Mouse (Mus musculus): ENCODE results near the gene Arg1. TPM values are rescaled to one million over a fixed set of nuclear protein-coding genes. Genes with fewer than 3 reads are reported as not detected.

Gene Arg1
- polyA plus RNA-seq, 1 experiment from 2014 or later, result 8.4 TPM

GRCm38 (mm10) chr10:24961112-24961511 is 33.8 kb upstream of the Arg1 start:
- Histone ChIP-seq H3K4me3 (ENCODE audit: low read depth, low read length) (no peak overlapping the region), H3K9me3 (ENCODE audit: low read length) (no peaks in the 10 kb centered on the region), H3K4me1 (ENCODE audit: insufficient read depth, low read depth, low read length) (peaks cover 5% of the 10 kb centered on the region; the same call in 1 of the 2 replicates), H3K27me3 (replicated peaks; ENCODE audit: insufficient read depth, low read length) (no peaks in the 10 kb centered on the region), H3K27ac (ENCODE audit: low read length) (no peak overlapping the region), H3K36me3 (ENCODE audit: insufficient read depth, low read length) (no peaks in the 10 kb centered on the region), H3K9ac (replicated peaks; ENCODE audit: low read depth) (no peak overlapping the region), H3K4me2 (replicated peaks; ENCODE audit: low read depth, low read length) (no peak overlapping the region)
- WGBS, result 38% methylated on average over 2 of the region's 2 CpGs
- TF ChIP-seq CTCF (IDR thresholded peaks at IDR 0.05) (peak; percentile 61), EP300 (IDR thresholded peaks at IDR 0.05) (no peak)
- ATAC-seq (peak; percentile 32; the same call in 1 of the 2 replicates), DNase-seq (ENCODE audit: low spot score) (peak; percentile 72)

GRCm38 (mm10) chr10:24959043-24959916 is 32.0 kb upstream of the Arg1 start:
- TF ChIP-seq EP300 (IDR thresholded peaks at IDR 0.05) (no peak), CTCF (IDR thresholded peaks at IDR 0.05) (no peak)
- ATAC-seq (peak; percentile 66), DNase-seq (ENCODE audit: low spot score) (peak; percentile 59)
- peaks cover 5% of the 10 kb centered on the region; the same call in 1 of the 2 replicates for H3K4me1 ChIP-seq (ENCODE audit: insufficient read depth, low read depth, low read length)
- H3K36me3 ChIP-seq (ENCODE audit: insufficient read depth, low read length), result no peaks in the 10 kb centered on the region
- H3K4me3 ChIP-seq (ENCODE audit: low read depth, low read length), result peak overlapping the region; percentile 10; the same call in 1 of the 2 replicates
- no peak overlapping the region for H3K9ac ChIP-seq (replicated peaks; ENCODE audit: low read depth)
- WGBS, result 26% methylated on average over 15 of the region's 15 CpGs
- H3K4me2 ChIP-seq (replicated peaks; ENCODE audit: low read depth, low read length), result peak overlapping the region; percentile 40
- H3K27ac ChIP-seq (ENCODE audit: low read length), result peak overlapping the region; percentile 72
- H3K9me3 ChIP-seq (ENCODE audit: low read length), result no peaks in the 10 kb centered on the region
- H3K27me3 ChIP-seq (replicated peaks; ENCODE audit: insufficient read depth, low read length), result no peaks in the 10 kb centered on the region

GRCm38 (mm10) chr10:24958280-24959042 is 31.2 kb upstream of the Arg1 start:
- Histone ChIP-seq H3K4me2 (replicated peaks; ENCODE audit: low read depth, low read length) (peak overlapping the region; percentile 40; the same call in 1 of the 2 replicates), H3K9me3 (ENCODE audit: low read length) (no peaks in the 10 kb centered on the region), H3K9ac (replicated peaks; ENCODE audit: low read depth) (no peak overlapping the region), H3K4me3 (ENCODE audit: low read depth, low read length) (peak overlapping the region; percentile 10; the same call in 1 of the 2 replicates), H3K4me1 (ENCODE audit: insufficient read depth, low read depth, low read length) (peaks cover 5% of the 10 kb centered on the region; the same call in 1 of the 2 replicates), H3K27me3 (replicated peaks; ENCODE audit: insufficient read depth, low read length) (no peaks in the 10 kb centered on the region), H3K36me3 (ENCODE audit: insufficient read depth, low read length) (no peaks in the 10 kb centered on the region), H3K27ac (ENCODE audit: low read length) (peak overlapping the region; percentile 72)
- TF ChIP-seq CTCF (IDR thresholded peaks at IDR 0.05) (no peak), EP300 (IDR thresholded peaks at IDR 0.05) (no peak)
- WGBS, result 18% methylated on average over 15 of the region's 15 CpGs
- DNase-seq (ENCODE audit: low spot score), result peak; percentile 45
- peak; percentile 65 for ATAC-seq

- no peak overlapping the region for H3K4me3 ChIP-seq (ENCODE audit: low read depth, low read length)
These were observed 26.6 kb upstream of the Arg1 start for GRCm38 (mm10) chr10:24953876-24954275.

GRCm38 (mm10) chr10:24952549-24952948 is 25.3 kb upstream of the Arg1 start:
- H3K36me3 ChIP-seq (ENCODE audit: insufficient read depth, low read length), result no peaks in the 10 kb centered on the region
- H3K9ac ChIP-seq (replicated peaks; ENCODE audit: low read depth), result no peak overlapping the region
- TF ChIP-seq CTCF (IDR thresholded peaks at IDR 0.05) (no peak), EP300 (IDR thresholded peaks at IDR 0.05) (no peak)
- ATAC-seq, result no peak
- no peak overlapping the region for H3K4me2 ChIP-seq (replicated peaks; ENCODE audit: low read depth, low read length)
- DNase-seq (ENCODE audit: low spot score), result no peak
- no peak overlapping the region for H3K27ac ChIP-seq (ENCODE audit: low read length)
- H3K9me3 ChIP-seq (ENCODE audit: low read length), result no peaks in the 10 kb centered on the region
- H3K27me3 ChIP-seq (replicated peaks; ENCODE audit: insufficient read depth, low read length), result no peaks in the 10 kb centered on the region
- 45% methylated on average over 7 of the region's 7 CpGs for WGBS
- no peak overlapping the region for H3K4me3 ChIP-seq (ENCODE audit: low read depth, low read length)
- H3K4me1 ChIP-seq (ENCODE audit: insufficient read depth, low read depth, low read length), result no peaks in the 10 kb centered on the region

More at GRCm38 (mm10) chr10:24953876-24954275, 26.6 kb upstream of the Arg1 start:
- Histone ChIP-seq H3K9me3 (ENCODE audit: low read length) (no peaks in the 10 kb centered on the region), H3K4me1 (ENCODE audit: insufficient read depth, low read depth, low read length) (peaks cover 5% of the 10 kb centered on the region; the same call in 1 of the 2 replicates), H3K4me2 (replicated peaks; ENCODE audit: low read depth, low read length) (no peak overlapping the region), H3K9ac (replicated peaks; ENCODE audit: low read depth) (no peak overlapping the region), H3K27me3 (replicated peaks; ENCODE audit: insufficient read depth, low read length) (no peaks in the 10 kb centered on the region), H3K36me3 (ENCODE audit: insufficient read depth, low read length) (no peaks in the 10 kb centered on the region), H3K27ac (ENCODE audit: low read length) (no peak overlapping the region)
- TF ChIP-seq CTCF (IDR thresholded peaks at IDR 0.05), result no peak
- TF ChIP-seq EP300 (IDR thresholded peaks at IDR 0.05), result no peak
- ATAC-seq (no peak), DNase-seq (ENCODE audit: low spot score) (no peak)
- WGBS, result 64% methylated on average over 6 of the region's 6 CpGs

- Histone ChIP-seq H3K36me3 (ENCODE audit: insufficient read depth, low read length) (no peaks in the 10 kb centered on the region), H3K4me3 (ENCODE audit: low read depth, low read length) (no peak overlapping the region), H3K4me2 (replicated peaks; ENCODE audit: low read depth, low read length) (no peak overlapping the region), H3K9ac (replicated peaks; ENCODE audit: low read depth) (no peak overlapping the region), H3K27ac (ENCODE audit: low read length) (no peak overlapping the region), H3K4me1 (ENCODE audit: insufficient read depth, low read depth, low read length) (no peaks in the 10 kb centered on the region), H3K9me3 (ENCODE audit: low read length) (no peaks in the 10 kb centered on the region), H3K27me3 (replicated peaks; ENCODE audit: insufficient read depth, low read length) (no peaks in the 10 kb centered on the region)
- WGBS, result 51% methylated on average over 8 of the region's 8 CpGs
- TF ChIP-seq EP300 (IDR thresholded peaks at IDR 0.05) (no peak), CTCF (IDR thresholded peaks at IDR 0.05) (no peak)
- no peak for ATAC-seq
- no peak for DNase-seq (ENCODE audit: low spot score)
These were observed 24.3 kb upstream of the Arg1 start for GRCm38 (mm10) chr10:24951575-24951974.
